Mouse (Mus musculus): ENCODE data around the gene Rad51d.

GRCm38 (mm10) chr11:82831008-82831893, 59.2 kb downstream of the Rad51d start:
- no peak for TF ChIP-seq CTCF (IDR thresholded peaks at IDR 0.05; ENCODE audit: extremely low read depth, insufficient read depth, low read length)
- no peak for TF ChIP-seq POLR2A (IDR thresholded peaks at IDR 0.05; ENCODE audit: extremely low read depth, insufficient read depth, low read length)

Data from cortical plate, adult 2 months (tissue).